Mouse (Mus musculus): Measurements from ENCODE around the gene Gm42957. TPM values are rescaled to one million over a fixed set of nuclear protein-coding genes. Genes with fewer than 3 reads are reported as not detected.

Gene Gm42957
- polyA plus RNA-seq (2016; fragmentation: Nextera tagmentation; extraction: Ambion mirVana), result 0.05 TPM in 2 replicates

DNA sequence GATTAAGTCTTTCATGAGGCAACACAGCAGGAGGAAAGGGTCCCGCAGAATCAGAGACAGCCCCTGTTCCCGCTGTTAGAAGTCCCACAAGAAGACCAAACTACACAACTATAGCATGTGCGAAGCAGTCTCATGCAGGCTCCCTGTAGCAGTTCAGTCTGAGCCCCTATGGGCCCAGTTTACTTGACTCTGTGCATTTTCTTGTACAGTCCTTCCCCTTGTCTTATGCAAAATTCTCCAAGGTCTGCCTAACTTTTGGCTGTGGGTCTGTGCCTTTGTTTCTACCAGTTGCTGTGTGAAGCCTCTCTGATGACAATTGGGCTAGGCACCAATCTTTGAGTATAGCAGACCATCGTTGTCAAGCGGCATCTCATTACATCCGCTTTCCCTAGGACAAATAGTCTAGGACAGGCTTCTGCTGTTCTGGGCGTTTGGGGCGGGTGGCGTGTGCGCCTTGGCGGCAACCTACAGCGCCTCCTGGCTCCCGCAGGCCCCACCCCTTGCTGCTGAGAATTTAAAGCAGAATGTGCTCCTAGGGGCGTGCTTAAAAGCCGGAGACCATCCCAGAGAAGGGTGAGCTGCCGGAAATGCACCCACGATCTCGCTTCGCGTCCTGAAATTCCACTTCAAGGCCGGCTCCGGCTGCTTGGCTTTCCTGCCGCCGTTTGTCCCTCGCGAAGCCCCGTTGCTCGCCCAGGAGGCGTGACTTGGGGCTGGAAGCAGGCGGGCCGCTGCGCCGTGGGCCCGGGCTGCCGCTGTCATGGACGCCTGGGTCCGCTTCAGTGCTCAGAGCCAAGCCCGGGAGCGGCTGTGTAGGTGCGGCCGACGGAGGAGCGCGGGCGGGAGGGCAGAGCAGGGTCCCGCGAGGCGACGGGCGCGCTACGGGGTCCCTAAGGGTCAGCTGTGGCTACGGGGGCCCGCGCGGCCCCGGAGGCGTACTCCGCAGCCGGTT, at the start of gene Gm42957, which contains the start of gene Pex11b:
Gene Gm42957, plus strand, starts transcription at position 547 of the 952 bp plus-strand sequence.
Gene Pex11b, plus strand, starts transcription at position 449 of the 952 bp plus-strand sequence.
- H3K9ac ChIP-seq, result peak within 1 kb of the TSS; percentile 97
- peak within 1 kb of the TSS; percentile 85 for H3K27ac ChIP-seq
- peak within 1 kb of the TSS; percentile 91 for H3K4me2 ChIP-seq
- 2% methylated on average over 60 of the region's 60 CpGs for WGBS (ENCODE audit: insufficient replicate concordance)
- no peaks in the 10 kb centered on the region for H3K27me3 ChIP-seq (replicated peaks)
- no peaks in the 10 kb centered on the region for H3K9me3 ChIP-seq (replicated peaks)
- peaks cover 61% of the 10 kb centered on the region for H3K36me3 ChIP-seq
- peaks cover 48% of the 10 kb centered on the region for H3K4me1 ChIP-seq
- H3K4me3 ChIP-seq, result peak within 1 kb of the TSS; percentile 90
- peak; percentile 89 for ATAC-seq

DNA sequence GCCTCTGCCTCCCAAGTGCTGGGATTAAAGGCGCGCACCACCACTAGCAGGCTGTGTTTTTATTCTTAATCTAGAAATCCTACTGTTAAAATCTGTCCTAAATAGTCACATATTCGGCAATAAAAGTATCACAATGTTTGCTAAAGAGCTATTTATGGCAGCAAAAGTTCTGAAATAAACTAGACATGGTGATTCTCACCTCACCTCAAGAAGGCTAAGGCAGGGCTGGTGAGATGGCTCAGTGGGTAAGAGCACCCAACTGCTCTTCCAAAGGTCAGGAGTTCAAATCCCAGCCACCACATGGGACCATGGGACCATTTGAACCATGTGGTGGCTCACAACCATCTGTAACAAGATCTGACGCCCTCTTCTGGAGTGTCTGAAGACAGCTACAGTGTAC, 44.6 kb upstream of the Gm42957 start:
- Histone ChIP-seq H3K9ac (no peak overlapping the region), H3K9me3 (replicated peaks) (no peaks in the 10 kb centered on the region), H3K36me3 (0 out of 2 replicates have a peak, but pooled peaks cover 3% of the 10 kb centered on the region), H3K27me3 (replicated peaks) (peaks cover 11% of the 10 kb centered on the region), H3K4me2 (no peak overlapping the region), H3K4me1 (peaks cover 17% of the 10 kb centered on the region), H3K4me3 (no peak overlapping the region), H3K27ac (no peak overlapping the region)
- no peak for ATAC-seq
- WGBS (ENCODE audit: insufficient replicate concordance), result 67% methylated on average over 4 of the region's 4 CpGs

GRCm38 (mm10) chr3:96593374-96593773, 41.9 kb upstream of the Gm42957 start:
- ATAC-seq, result 0 out of 2 replicates have a peak, but pooled peaks have one; percentile 19
- Histone ChIP-seq H3K9me3 (replicated peaks) (no peaks in the 10 kb centered on the region), H3K9ac (peak overlapping the region; percentile 81), H3K36me3 (0 out of 2 replicates have a peak, but pooled peaks cover 3% of the 10 kb centered on the region), H3K4me2 (peak overlapping the region; percentile 89), H3K4me3 (peak overlapping the region; percentile 73), H3K27me3 (replicated peaks) (peaks cover 39% of the 10 kb centered on the region), H3K4me1 (peaks cover 41% of the 10 kb centered on the region), H3K27ac (peak overlapping the region; percentile 82)
- WGBS (ENCODE audit: insufficient replicate concordance), result 1% methylated on average over 10 of the region's 10 CpGs

DNA sequence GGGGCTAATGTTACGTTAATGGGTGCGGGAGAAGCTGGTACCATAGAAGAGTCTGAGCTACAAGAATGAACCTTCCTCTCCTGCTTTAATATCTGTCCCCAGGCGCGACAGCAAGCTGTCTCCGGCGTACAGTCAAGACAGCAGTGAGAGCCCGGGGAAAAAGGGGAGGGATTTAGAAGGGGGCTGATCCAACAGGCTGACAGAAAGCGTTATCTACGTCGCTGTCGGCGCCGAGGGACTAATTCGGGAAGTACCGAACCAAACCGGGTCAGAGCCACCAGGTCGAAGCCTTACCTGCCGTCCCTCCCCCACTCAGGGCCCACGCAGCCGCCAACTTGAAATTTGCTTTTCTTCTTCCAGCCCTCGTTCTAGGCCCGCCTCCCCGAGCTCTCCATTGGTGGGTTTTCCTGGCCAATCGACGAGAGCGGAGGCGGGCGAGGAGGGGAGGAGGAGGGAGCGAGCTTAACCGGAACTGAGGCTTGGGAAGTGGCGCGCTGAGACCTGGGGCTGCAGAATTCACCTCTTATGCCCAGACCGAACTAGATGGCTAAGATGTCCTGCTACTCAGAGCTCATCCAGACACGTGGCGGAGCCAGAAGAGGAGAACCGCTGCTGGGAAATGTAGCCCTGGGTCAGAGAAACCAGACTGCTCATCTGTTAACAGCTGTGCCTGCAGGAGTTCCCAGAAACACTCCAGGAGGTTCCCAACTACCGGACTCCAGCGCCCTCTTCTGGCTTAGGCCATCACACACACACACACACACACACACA, 41.3 kb upstream of the Gm42957 start, which contains the start of gene Polr3gl:
Gene Polr3gl, minus strand, starts transcription at position 392 of the 771 bp plus-strand sequence.
- Histone ChIP-seq H3K4me3 (peak within 1 kb of the TSS; percentile 73), H3K27ac (peak within 1 kb of the TSS; percentile 82), H3K9ac (peak within 1 kb of the TSS; percentile 81), H3K4me1 (peaks cover 42% of the 10 kb centered on the region), H3K27me3 (replicated peaks) (peaks cover 45% of the 10 kb centered on the region), H3K4me2 (peak within 1 kb of the TSS; percentile 89), H3K36me3 (0 out of 2 replicates have a peak, but pooled peaks cover 3% of the 10 kb centered on the region), H3K9me3 (replicated peaks) (no peaks in the 10 kb centered on the region)
- WGBS (ENCODE audit: insufficient replicate concordance), result under 1% methylated on average over 37 of the region's 38 CpGs
- peak; percentile 94 for ATAC-seq

DNA sequence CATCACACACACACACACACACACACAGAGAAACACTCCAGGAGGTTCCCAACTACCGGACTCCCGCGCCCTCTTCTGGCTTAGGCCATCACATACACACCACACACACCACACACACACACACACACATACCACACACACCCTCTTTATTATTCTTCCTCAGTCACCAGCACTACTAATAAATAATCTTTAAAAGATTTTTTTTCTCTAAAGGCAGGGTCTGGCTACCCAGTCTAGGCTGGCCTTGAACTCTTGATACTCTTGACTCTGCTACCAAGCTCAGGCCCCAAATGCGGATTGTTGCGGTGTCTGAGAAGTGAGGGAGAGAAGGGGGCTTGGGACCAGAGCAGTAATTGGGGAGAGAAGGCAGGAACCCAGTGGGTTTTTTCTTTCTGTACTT, 40.4 kb upstream of the Gm42957 start:
- WGBS (ENCODE audit: insufficient replicate concordance), result 76% methylated on average over 5 of the region's 5 CpGs
- Histone ChIP-seq H3K4me2 (no peak overlapping the region), H3K4me3 (no peak overlapping the region), H3K4me1 (peaks cover 42% of the 10 kb centered on the region), H3K36me3 (0 out of 2 replicates have a peak, but pooled peaks cover 3% of the 10 kb centered on the region), H3K9ac (no peak overlapping the region), H3K27me3 (replicated peaks) (peaks cover 53% of the 10 kb centered on the region), H3K27ac (no peak overlapping the region), H3K9me3 (replicated peaks) (no peaks in the 10 kb centered on the region)
- ATAC-seq, result no peak

GRCm38 (mm10) chr3:96595661-96596060, 39.6 kb upstream of the Gm42957 start:
- H3K4me1 ChIP-seq, result peaks cover 46% of the 10 kb centered on the region

GRCm38 (mm10) chr3:96596228-96596707, 39.0 kb upstream of the Gm42957 start, which contains the start of gene Ankrd34a:
Gene Ankrd34a (plus strand): TSS chr3:96596636.
- H3K27ac ChIP-seq, result no peak within 1 kb of the TSS
- peak within 1 kb of the TSS; percentile 69 for H3K4me2 ChIP-seq
- peaks cover 52% of the 10 kb centered on the region for H3K4me1 ChIP-seq
- WGBS (ENCODE audit: insufficient replicate concordance), result 2% methylated on average over 23 of the region's 23 CpGs
- no peaks in the 10 kb centered on the region for H3K9me3 ChIP-seq (replicated peaks)
- no peak for ATAC-seq
- peaks cover 68% of the 10 kb centered on the region for H3K27me3 ChIP-seq (replicated peaks)
- peak within 1 kb of the TSS; percentile 9; the same call in 1 of the 2 replicates for H3K9ac ChIP-seq
- no peaks in the 10 kb centered on the region for H3K36me3 ChIP-seq
- H3K4me3 ChIP-seq, result peak within 1 kb of the TSS; percentile 44

More at GRCm38 (mm10) chr3:96595661-96596060, 39.6 kb upstream of the Gm42957 start:
- Histone ChIP-seq H3K36me3 (no peaks in the 10 kb centered on the region), H3K9ac (no peak overlapping the region), H3K27me3 (replicated peaks) (peaks cover 61% of the 10 kb centered on the region), H3K4me3 (no peak overlapping the region), H3K9me3 (replicated peaks) (no peaks in the 10 kb centered on the region), H3K4me2 (no peak overlapping the region; the same call in 1 of the 2 replicates), H3K27ac (no peak overlapping the region)
- 40% methylated on average over 6 of the region's 6 CpGs for WGBS (ENCODE audit: insufficient replicate concordance)
- ATAC-seq, result no peak

DNA sequence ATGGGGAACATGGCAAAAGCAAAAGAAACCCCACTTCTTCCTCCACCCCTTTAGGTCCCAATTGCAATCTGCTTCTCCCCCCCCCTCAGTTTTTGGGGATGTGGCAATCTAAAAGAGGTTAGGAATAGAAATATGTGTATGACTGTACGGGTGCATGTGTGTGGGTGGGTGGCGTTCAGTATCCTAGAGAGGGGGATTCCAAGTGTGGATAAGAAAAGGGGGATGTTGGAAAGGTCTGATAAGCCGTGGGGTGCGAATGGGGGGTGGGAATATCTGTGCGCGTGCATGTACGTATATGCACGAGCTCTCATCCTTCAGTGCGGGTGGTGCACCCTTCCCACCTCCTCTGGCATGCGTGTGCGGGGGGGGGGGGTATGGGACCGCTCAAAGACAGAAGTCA, 38.4 kb upstream of the Gm42957 start:
- Histone ChIP-seq H3K9ac (no peak overlapping the region), H3K4me3 (peak overlapping the region; percentile 44), H3K9me3 (replicated peaks) (no peaks in the 10 kb centered on the region), H3K27ac (no peak overlapping the region), H3K4me2 (peak overlapping the region; percentile 69), H3K36me3 (no peaks in the 10 kb centered on the region), H3K27me3 (replicated peaks) (peaks cover 73% of the 10 kb centered on the region), H3K4me1 (peaks cover 56% of the 10 kb centered on the region)
- WGBS (ENCODE audit: insufficient replicate concordance), result 5% methylated on average over 11 of the region's 12 CpGs
- ATAC-seq, result no peak

DNA sequence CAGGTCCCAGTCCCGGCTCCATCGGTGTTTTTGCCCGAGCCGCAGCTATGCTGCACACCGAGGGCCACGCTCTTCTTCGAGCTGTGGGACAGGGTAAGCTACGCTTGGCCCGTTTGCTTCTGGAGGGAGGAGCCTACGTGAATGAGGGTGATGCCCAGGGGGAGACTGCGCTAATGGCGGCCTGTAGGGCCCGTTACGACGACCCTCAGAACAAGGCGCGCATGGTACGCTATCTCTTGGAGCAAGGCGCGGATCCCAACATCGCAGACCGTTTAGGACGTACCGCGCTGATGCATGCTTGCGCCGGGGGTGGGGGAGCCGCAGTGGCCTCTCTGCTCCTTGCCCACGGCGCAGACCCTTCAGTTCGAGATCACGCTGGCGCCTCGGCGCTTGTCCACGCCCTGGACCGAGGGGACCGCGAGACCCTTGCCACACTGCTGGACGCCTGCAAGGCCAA, 37.8 kb upstream of the Gm42957 start:
- Histone ChIP-seq H3K4me1 (peaks cover 53% of the 10 kb centered on the region), H3K4me2 (peak overlapping the region; percentile 69), H3K9ac (peak overlapping the region; percentile 9; the same call in 1 of the 2 replicates), H3K27me3 (replicated peaks) (peaks cover 80% of the 10 kb centered on the region), H3K9me3 (replicated peaks) (no peaks in the 10 kb centered on the region), H3K36me3 (no peaks in the 10 kb centered on the region), H3K27ac (no peak overlapping the region; the same call in 1 of the 2 replicates), H3K4me3 (peak overlapping the region; percentile 44)
- whole genome bisulfite sequencing (ENCODE audit: insufficient replicate concordance), result 1% methylated on average over 40 of the region's 40 CpGs
- no peak for ATAC-seq

DNA sequence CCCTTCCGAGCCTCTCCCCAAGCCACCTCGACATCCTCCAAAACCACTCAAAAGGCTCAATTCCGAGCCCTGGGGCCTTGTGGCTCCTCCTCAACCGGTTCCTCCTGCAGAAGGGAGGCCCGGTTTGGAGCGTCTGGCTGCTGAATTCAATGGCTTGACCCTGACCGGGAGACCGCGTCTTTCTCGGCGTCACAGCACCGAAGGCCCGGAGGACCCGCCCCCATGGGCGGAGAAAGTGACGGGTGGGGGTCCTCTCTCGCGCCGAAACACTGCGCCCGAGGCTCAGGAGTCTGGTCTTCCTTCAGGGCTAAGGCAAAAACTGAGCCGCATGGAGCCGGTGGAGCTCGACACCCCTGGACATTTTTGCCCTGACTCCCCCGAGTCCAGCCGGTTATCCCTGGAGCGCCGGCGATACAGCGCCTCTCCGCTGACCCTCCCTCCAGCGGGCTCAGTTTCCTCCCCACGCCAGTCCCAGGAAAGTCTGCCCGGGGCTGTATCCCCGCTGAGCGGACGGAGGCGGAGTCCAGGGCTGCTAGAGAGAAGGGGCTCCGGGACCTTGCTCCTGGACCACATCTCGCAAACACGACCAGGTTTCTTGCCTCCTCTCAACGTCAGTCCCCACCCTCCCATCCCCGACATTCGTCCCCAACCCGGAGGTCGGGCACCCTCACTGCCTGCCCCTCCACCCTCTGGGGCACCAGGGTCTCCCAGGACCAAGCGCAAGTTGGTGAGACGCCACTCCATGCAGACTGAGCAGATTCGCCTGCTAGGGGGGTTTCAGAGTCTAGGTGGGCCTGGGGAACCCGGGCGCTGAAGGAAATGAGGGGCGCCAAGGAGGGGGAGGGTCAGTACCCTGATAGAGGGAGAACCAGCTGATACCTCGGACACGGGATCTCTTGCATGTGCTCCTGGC, 36.9 kb upstream of the Gm42957 start:
- Histone ChIP-seq H3K9ac (peak overlapping the region; percentile 9; the same call in 1 of the 2 replicates), H3K27me3 (replicated peaks) (peaks cover 85% of the 10 kb centered on the region), H3K4me3 (peak overlapping the region; percentile 44), H3K4me1 (peaks cover 43% of the 10 kb centered on the region), H3K4me2 (peak overlapping the region; percentile 69), H3K9me3 (replicated peaks) (no peaks in the 10 kb centered on the region), H3K27ac (no peak overlapping the region), H3K36me3 (no peaks in the 10 kb centered on the region)
- no peak for ATAC-seq
- WGBS (ENCODE audit: insufficient replicate concordance), result 5% methylated on average over 54 of the region's 54 CpGs

Data from liver, embryonic 12.5 days (tissue).